ENCODE assay signal across 8 mouse cellular contexts in the genomic region with DNA sequence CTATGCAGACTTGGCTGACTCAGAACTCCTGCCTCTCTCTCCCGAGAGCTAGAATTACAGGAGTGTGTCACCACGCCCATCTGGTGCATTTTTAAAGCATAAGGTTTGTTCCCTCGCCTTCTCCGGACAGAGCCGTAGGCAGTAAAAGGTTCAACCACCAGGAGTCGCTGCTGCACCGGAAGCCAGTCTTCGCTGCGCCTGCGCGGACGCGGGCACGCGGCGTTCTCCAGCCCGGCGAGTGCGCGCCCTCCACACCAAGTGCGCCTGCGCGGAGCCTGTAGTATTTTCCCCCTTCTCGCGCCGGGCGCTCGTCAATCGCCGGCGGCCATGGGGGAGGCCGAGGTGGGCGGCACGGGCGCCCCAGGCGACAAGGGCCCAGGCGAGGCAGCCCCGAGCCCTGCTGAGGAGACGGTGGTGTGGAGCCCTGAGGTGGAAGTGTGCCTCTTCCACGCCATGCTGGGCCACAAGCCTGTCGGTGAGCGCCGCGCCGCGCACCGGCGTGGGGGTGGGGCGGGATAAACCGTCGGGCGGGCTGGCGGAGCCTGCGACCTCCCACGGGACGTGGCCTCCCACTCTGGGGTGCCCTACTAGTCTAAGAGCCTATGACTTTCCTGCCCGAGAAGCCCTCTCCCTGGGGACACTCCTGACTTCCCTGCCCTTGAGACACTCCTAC. TPM values are rescaled to one million over a fixed set of nuclear protein-coding genes. Genes with fewer than 3 reads are reported as not detected.
DNase-seq lines count a peak whose midpoint lies in the region; ATAC-seq and TF ChIP-seq lines count a peak whose summit lies in the region.

No protein-coding gene starts in this region.

- peak; percentile 98 to 99 for DNase-seq in CD8-positive naive resting alpha-beta T cell, adult 2 months (ENCODE audit: low read depth in 2 of 2, low spot score in 2 of 2)
- DNase-seq in c-Kit-positive CD71-negative TER-119-negative erythroid progenitor cells, embryonic 14.5 days (ENCODE audit: low read depth), result peak; percentile 88
- DNase-seq in forebrain, embryonic 10.5 days (ENCODE audit: extremely low spot score, low spot score), result peak; percentile 96
- DNase-seq in kidney, postnatal 25 days, result peak; percentile 97 to 98
- peak; percentile 80 to 84 (median 82) for DNase-seq in liver, embryonic 14.5 days (ENCODE audit: low read depth in 3 of 3, low spot score in 3 of 3)
- DNase-seq in neural tube, embryonic 11.5 days (ENCODE audit: low spot score), result peak; percentile 97
- peak; percentile 97 for DNase-seq in stomach, postnatal 0 days (ENCODE audit: low spot score)

- H3K9ac ChIP-seq in heart, embryonic 15.5 days, result peak overlapping the region; percentile 90
- peak overlapping the region; percentile 83 for H3K9ac ChIP-seq in liver, embryonic 14.5 days (replicated peaks)
- H3K9ac ChIP-seq in neural tube, embryonic 11.5 days (ENCODE audit: low read length), result peak overlapping the region; percentile 95
- peak overlapping the region; percentile 84 for H3K9ac ChIP-seq in stomach, postnatal 0 days (ENCODE audit: low read length)

- H3K4me3 ChIP-seq in forebrain, embryonic 10.5 days, result peak overlapping the region; percentile 79
- H3K4me3 ChIP-seq in heart, embryonic 15.5 days, result peak overlapping the region; percentile 80
- H3K4me3 ChIP-seq in liver, embryonic 14.5 days (ENCODE audit: insufficient read depth in 1 of 2, low read depth in 2 of 2, low read length in 2 of 2), result peak overlapping the region; percentile 71 to 78
- H3K4me3 ChIP-seq in neural tube, embryonic 11.5 days (ENCODE audit: low read depth, low read length), result peak overlapping the region; percentile 86
- peak overlapping the region; percentile 63 for H3K4me3 ChIP-seq in stomach, postnatal 0 days (ENCODE audit: low read depth, low read length)

- H3K4me1 ChIP-seq in forebrain, embryonic 10.5 days, result peaks cover 35% of the 10 kb centered on the region
- peaks cover 18% of the 10 kb centered on the region for H3K4me1 ChIP-seq in heart, embryonic 15.5 days (replicated peaks)
- H3K4me1 ChIP-seq in liver, embryonic 14.5 days (replicated peaks; ENCODE audit: control insufficient read depth in 2 of 2, insufficient read depth in 2 of 2, low read length in 1 of 2), result peaks cover 0 to 12% of the 10 kb centered on the region in 2 experiments; a peak in 2 of 4 replicates
- 0 out of 2 replicates have a peak, but pooled peaks cover 4% of the 10 kb centered on the region for H3K4me1 ChIP-seq in neural tube, embryonic 11.5 days (ENCODE audit: control insufficient read depth, insufficient read depth, low read length)
- H3K4me1 ChIP-seq in stomach, postnatal 0 days (replicated peaks; ENCODE audit: control insufficient read depth, insufficient read depth), result peaks cover 5% of the 10 kb centered on the region; the same call in 1 of the 2 replicates

- peak; percentile 77 for ATAC-seq in heart, embryonic 15.5 days (replicated peaks; ENCODE audit: insufficient number of reproducible peaks, insufficient read depth, low FRiP score, low read depth)
- peak; percentile 83 for ATAC-seq in liver, embryonic 14.5 days (ENCODE audit: insufficient read depth)
- ATAC-seq in neural tube, embryonic 11.5 days (ENCODE audit: insufficient read depth, low FRiP score, low TSS enrichment), result peak; percentile 76
- peak; percentile 90 for ATAC-seq in stomach, postnatal 0 days (ENCODE audit: low FRiP score, low TSS enrichment)

- no peaks in the 10 kb centered on the region for H3K9me3 ChIP-seq in forebrain, embryonic 10.5 days
- no peaks in the 10 kb centered on the region for H3K9me3 ChIP-seq in heart, embryonic 15.5 days (replicated peaks)
- no peaks in the 10 kb centered on the region for H3K9me3 ChIP-seq in liver, embryonic 14.5 days (ENCODE audit: control insufficient read depth, low read length)
- H3K9me3 ChIP-seq in neural tube, embryonic 11.5 days (ENCODE audit: control insufficient read depth, low read length), result no peaks in the 10 kb centered on the region
- no peaks in the 10 kb centered on the region for H3K9me3 ChIP-seq in stomach, postnatal 0 days (ENCODE audit: control insufficient read depth, low read length)

- H3K4me2 ChIP-seq in heart, embryonic 15.5 days, result peak overlapping the region; percentile 81
- peak overlapping the region; percentile 76 for H3K4me2 ChIP-seq in liver, embryonic 14.5 days (ENCODE audit: low read depth)
- peak overlapping the region; percentile 84 for H3K4me2 ChIP-seq in neural tube, embryonic 11.5 days (ENCODE audit: low read depth)
- H3K4me2 ChIP-seq in stomach, postnatal 0 days (replicated peaks; ENCODE audit: low read depth), result peak overlapping the region; percentile 81

- WGBS in forebrain, embryonic 10.5 days, result under 1% methylated on average over 57 of the region's 57 CpGs
- under 1% methylated on average over 55 of the region's 57 CpGs for WGBS in heart, embryonic 15.5 days
- WGBS in liver, embryonic 14.5 days (ENCODE audit: insufficient replicate concordance), result under 1% methylated on average over 55 of the region's 57 CpGs
- WGBS in neural tube, embryonic 11.5 days, result under 1% methylated on average over 52 of the region's 57 CpGs
- under 1% methylated on average over 57 of the region's 57 CpGs for WGBS in stomach, postnatal 0 days

- peak overlapping the region; percentile 98 for H3K27ac ChIP-seq in forebrain, embryonic 10.5 days
- peak overlapping the region; percentile 75 for H3K27ac ChIP-seq in heart, embryonic 15.5 days
- H3K27ac ChIP-seq in liver, embryonic 14.5 days, result no peak overlapping the region; the same call in 1 of the 2 replicates
- 0 out of 2 replicates have a peak overlapping the region, but pooled peaks have one; percentile 58 for H3K27ac ChIP-seq in neural tube, embryonic 11.5 days (ENCODE audit: low read depth, low read length)
- peak overlapping the region; percentile 81 for H3K27ac ChIP-seq in stomach, postnatal 0 days (replicated peaks)

- H3K36me3 ChIP-seq in forebrain, embryonic 10.5 days (replicated peaks), result peaks cover 37% of the 10 kb centered on the region
- H3K36me3 ChIP-seq in heart, embryonic 15.5 days, result peaks cover 21% of the 10 kb centered on the region
- H3K36me3 ChIP-seq in liver, embryonic 14.5 days (replicated peaks; ENCODE audit: control insufficient read depth, insufficient read depth, low read depth), result no peaks in the 10 kb centered on the region; the same call in 1 of the 2 replicates
- H3K36me3 ChIP-seq in neural tube, embryonic 11.5 days (ENCODE audit: control insufficient read depth, insufficient read depth, low read length), result no peaks in the 10 kb centered on the region; the same call in 1 of the 2 replicates
- peaks cover 3% of the 10 kb centered on the region; the same call in 1 of the 2 replicates for H3K36me3 ChIP-seq in stomach, postnatal 0 days (ENCODE audit: control insufficient read depth, insufficient read depth, low read length)

- peak; percentile 96 for TF ChIP-seq CTCF in liver, embryonic 14.5 days (IDR thresholded peaks at IDR 0.05; ENCODE audit: low read depth)
- TF ChIP-seq CTCF in stomach, postnatal 0 days (IDR thresholded peaks at IDR 0.05; ENCODE audit: low read depth), result peak; percentile 98

- no peak for TF ChIP-seq EP300 in liver, embryonic 14.5 days (IDR thresholded peaks at IDR 0.05; ENCODE audit: low read depth)
- TF ChIP-seq EP300 in stomach, postnatal 0 days (optimal IDR thresholded peaks at IDR 0.05), result no peak

- H3K27me3 ChIP-seq in forebrain, embryonic 10.5 days (ENCODE audit: poor library complexity, severe bottlenecking), result peaks cover 8% of the 10 kb centered on the region; the same call in 1 of the 2 replicates
- H3K27me3 ChIP-seq in heart, embryonic 15.5 days, result peaks cover 8% of the 10 kb centered on the region; the same call in 1 of the 2 replicates
- H3K27me3 ChIP-seq in liver, embryonic 14.5 days (ENCODE audit: control insufficient read depth, insufficient read depth, low read length), result no peaks in the 10 kb centered on the region; the same call in 1 of the 2 replicates
- no peaks in the 10 kb centered on the region for H3K27me3 ChIP-seq in neural tube, embryonic 11.5 days (ENCODE audit: control insufficient read depth, insufficient read depth, low read length)
- no peaks in the 10 kb centered on the region for H3K27me3 ChIP-seq in stomach, postnatal 0 days (ENCODE audit: control insufficient read depth, insufficient read depth, low read length)

RNA-seq across cellular contexts. Expression of a gene that starts 1.5 kb away (rescaled TPM):
- polyA plus RNA-seq in forebrain, embryonic 10.5 days (2016; fragmentation: Nextera tagmentation; extraction: Ambion mirVana), result 41.1 and 44.3 TPM in 2 replicates
- 22.3 and 24.3 TPM in 2 replicates for polyA plus RNA-seq in heart, embryonic 15.5 days (2015; fragmentation: Nextera tagmentation; extraction: Ambion mirVana)
- 10.5 and 10.8 TPM in 2 replicates for polyA plus RNA-seq in liver, embryonic 14.5 days (2012; rRNA removed)
- 7.1 and 7.4 TPM in 2 replicates for polyA plus RNA-seq in liver, embryonic 14.5 days (2014; fragmentation: Nextera tagmentation; extraction: Ambion mirVana)
- 40.8 and 41.8 TPM in 2 replicates for polyA plus RNA-seq in neural tube, embryonic 11.5 days (2014; fragmentation: Nextera tagmentation; extraction: Ambion mirVana)
- 15.9 and 16.1 TPM in 2 replicates for polyA plus RNA-seq in stomach, postnatal 0 days (2015; fragmentation: Nextera tagmentation; extraction: Ambion mirVana)

RNA-seq across cellular contexts. Expression of a gene that starts 6.4 kb away (rescaled TPM):
- polyA plus RNA-seq in forebrain, embryonic 10.5 days (2016; fragmentation: Nextera tagmentation; extraction: Ambion mirVana), result 103 and 104 TPM in 2 replicates
- 42.6 and 51.1 TPM in 2 replicates for polyA plus RNA-seq in heart, embryonic 15.5 days (2015; fragmentation: Nextera tagmentation; extraction: Ambion mirVana)
- polyA plus RNA-seq in liver, embryonic 14.5 days (2012; rRNA removed), result 11.5 and 20.2 TPM in 2 replicates
- polyA plus RNA-seq in liver, embryonic 14.5 days (2014; fragmentation: Nextera tagmentation; extraction: Ambion mirVana), result 18.0 and 21.2 TPM in 2 replicates
- polyA plus RNA-seq in neural tube, embryonic 11.5 days (2014; fragmentation: Nextera tagmentation; extraction: Ambion mirVana), result 98.0 and 106 TPM in 2 replicates
- polyA plus RNA-seq in stomach, postnatal 0 days (2015; fragmentation: Nextera tagmentation; extraction: Ambion mirVana), result 23.9 and 24.5 TPM in 2 replicates

RNA-seq across cellular contexts. Expression of a gene that starts 15.0 kb away (rescaled TPM):
- polyA plus RNA-seq in forebrain, embryonic 10.5 days (2016; fragmentation: Nextera tagmentation; extraction: Ambion mirVana), result 3.6 and 3.7 TPM in 2 replicates
- polyA plus RNA-seq in heart, embryonic 15.5 days (2015; fragmentation: Nextera tagmentation; extraction: Ambion mirVana), result 12.7 and 30.0 TPM in 2 replicates
- 0.55 and 1.2 TPM in 2 replicates for polyA plus RNA-seq in liver, embryonic 14.5 days (2012; rRNA removed)
- polyA plus RNA-seq in liver, embryonic 14.5 days (2014; fragmentation: Nextera tagmentation; extraction: Ambion mirVana), result 0.71 and 0.80 TPM in 2 replicates
- polyA plus RNA-seq in neural tube, embryonic 11.5 days (2014; fragmentation: Nextera tagmentation; extraction: Ambion mirVana), result 19.9 and 23.1 TPM in 2 replicates
- polyA plus RNA-seq in stomach, postnatal 0 days (2015; fragmentation: Nextera tagmentation; extraction: Ambion mirVana), result 1.6 TPM in 2 replicates

RNA-seq across cellular contexts. Expression of a gene that starts 59.9 kb away (rescaled TPM):
- 0.20 and 0.30 TPM in 2 replicates for polyA plus RNA-seq in forebrain, embryonic 10.5 days (2016; fragmentation: Nextera tagmentation; extraction: Ambion mirVana)
- 0.05 and 0.10 TPM in 2 replicates for polyA plus RNA-seq in heart, embryonic 15.5 days (2015; fragmentation: Nextera tagmentation; extraction: Ambion mirVana)
- 0.16 and 0.23 TPM in 2 replicates for polyA plus RNA-seq in liver, embryonic 14.5 days (2012; rRNA removed)
- not detected in 2 replicates for polyA plus RNA-seq in liver, embryonic 14.5 days (2014; fragmentation: Nextera tagmentation; extraction: Ambion mirVana)
- 0.30 and 0.81 TPM in 2 replicates for polyA plus RNA-seq in neural tube, embryonic 11.5 days (2014; fragmentation: Nextera tagmentation; extraction: Ambion mirVana)
- polyA plus RNA-seq in stomach, postnatal 0 days (2015; fragmentation: Nextera tagmentation; extraction: Ambion mirVana), result 0.05 and 0.22 TPM in 2 replicates
